In genomic region chr11:105952111-105952510, GRCm38 (mm10) we compare ENCODE assay signal across 33 mouse cellular contexts. TPM values are rescaled to one million over a fixed set of nuclear protein-coding genes. Genes with fewer than 3 reads are reported as not detected.
DNase-seq lines count a peak whose midpoint lies in the region; ATAC-seq and TF ChIP-seq lines count a peak whose summit lies in the region.
"Had no signal": no experiment of that assay in that cellular context is flagged by ENCODE, and none has a peak within 500 bp of the region (broad histone marks: within the 10 kb centered on the region; RNA-seq: fewer than 3 reads in every experiment).

No protein-coding gene starts in this region.

- no peaks in the 10 kb centered on the region for H3K27me3 ChIP-seq in embryonic facial prominence, embryonic 13.5 days
- 0 out of 2 replicates have a peak, but pooled peaks cover 3% of the 10 kb centered on the region for H3K27me3 ChIP-seq in embryonic facial prominence, embryonic 10.5 days (replicated peaks; ENCODE audit: low read depth, poor library complexity, severe bottlenecking)
- H3K27me3 ChIP-seq in kidney, adult 2 months (replicated peaks; ENCODE audit: control insufficient read depth, insufficient read depth, low read length): no peaks in the 10 kb centered on the region
- no peaks in the 10 kb centered on the region for H3K27me3 ChIP-seq in kidney, postnatal 0 days (ENCODE audit: insufficient read depth, low read length)
- no peaks in the 10 kb centered on the region for H3K27me3 ChIP-seq in limb, embryonic 15.5 days
- no peaks in the 10 kb centered on the region for H3K27me3 ChIP-seq in hindbrain, embryonic 10.5 days (ENCODE audit: insufficient read depth, poor library complexity, severe bottlenecking)
- H3K27me3 ChIP-seq: midbrain, embryonic 13.5 days had no signal

- TF ChIP-seq POLR2A in kidney, adult 2 months (IDR thresholded peaks at IDR 0.05; ENCODE audit: low read depth, low read length): no peak

- WGBS in embryonic facial prominence, embryonic 13.5 days: 82% methylated on average over 9 of the region's 9 CpGs
- 87% methylated on average over 9 of the region's 9 CpGs for WGBS in embryonic facial prominence, embryonic 10.5 days
- 59% methylated on average over 9 of the region's 9 CpGs for WGBS in kidney, adult 2 months
- 87% methylated on average over 9 of the region's 9 CpGs for WGBS in kidney, postnatal 0 days
- WGBS in limb, embryonic 15.5 days: 87% methylated on average over 9 of the region's 9 CpGs
- 85% methylated on average over 9 of the region's 9 CpGs for WGBS in hindbrain, embryonic 10.5 days

- no peaks in the 10 kb centered on the region for H3K9me3 ChIP-seq in embryonic facial prominence, embryonic 13.5 days
- no peaks in the 10 kb centered on the region for H3K9me3 ChIP-seq in embryonic facial prominence, embryonic 10.5 days
- H3K9me3 ChIP-seq in kidney, postnatal 0 days (replicated peaks; ENCODE audit: low read length): no peaks in the 10 kb centered on the region
- H3K9me3 ChIP-seq in limb, embryonic 15.5 days: no peaks in the 10 kb centered on the region
- H3K9me3 ChIP-seq in hindbrain, embryonic 10.5 days: no peaks in the 10 kb centered on the region
- H3K9me3 ChIP-seq: midbrain, embryonic 13.5 days had no signal

- TF ChIP-seq CTCF in kidney, adult 2 months (conservative IDR thresholded peaks at IDR 0.05; ENCODE audit: insufficient read depth, insufficient read length, low read depth, low read length): no peak
- TF ChIP-seq CTCF in kidney, postnatal 0 days (IDR thresholded peaks at IDR 0.05; ENCODE audit: low read depth): no peak

- H3K4me2 ChIP-seq in embryonic facial prominence, embryonic 13.5 days: no peak overlapping the region
- H3K4me2 ChIP-seq in kidney, postnatal 0 days (ENCODE audit: low read length): no peak overlapping the region
- H3K4me2 ChIP-seq in limb, embryonic 15.5 days: no peak overlapping the region
- H3K4me2 ChIP-seq: liver, embryonic 11.5 days; midbrain, embryonic 13.5 days had no signal

- H3K27ac ChIP-seq in embryonic facial prominence, embryonic 13.5 days: 0 out of 2 replicates have a peak overlapping the region, but pooled peaks have one; percentile 12
- H3K27ac ChIP-seq in embryonic facial prominence, embryonic 10.5 days (replicated peaks): no peak overlapping the region
- peak overlapping the region; percentile 60 for H3K27ac ChIP-seq in kidney, adult 2 months (ENCODE audit: insufficient read depth, low read depth, low read length)
- peak overlapping the region; percentile 72 for H3K27ac ChIP-seq in kidney, postnatal 0 days
- H3K27ac ChIP-seq in limb, embryonic 15.5 days: no peak overlapping the region
- H3K27ac ChIP-seq in hindbrain, embryonic 10.5 days: no peak overlapping the region
- H3K27ac ChIP-seq: layer of hippocampus, adult 2 months; macrophage; midbrain, embryonic 13.5 days had no signal

- peaks cover 17% of the 10 kb centered on the region for H3K4me1 ChIP-seq in embryonic facial prominence, embryonic 13.5 days
- peaks cover 26% of the 10 kb centered on the region for H3K4me1 ChIP-seq in embryonic facial prominence, embryonic 10.5 days
- H3K4me1 ChIP-seq in kidney, adult 2 months (ENCODE audit: control insufficient read depth, insufficient read depth, low read length): peaks cover 14% of the 10 kb centered on the region; the same call in 1 of the 2 replicates
- 0 out of 2 replicates have a peak, but pooled peaks cover 3% of the 10 kb centered on the region for H3K4me1 ChIP-seq in kidney, postnatal 0 days (replicated peaks; ENCODE audit: insufficient read depth, low read length)
- H3K4me1 ChIP-seq in limb, embryonic 15.5 days: peaks cover 16% of the 10 kb centered on the region; the same call in 1 of the 2 replicates
- peaks cover 37% of the 10 kb centered on the region for H3K4me1 ChIP-seq in hindbrain, embryonic 10.5 days (replicated peaks)
- H3K4me1 ChIP-seq: midbrain, embryonic 13.5 days had no signal

- H3K9ac ChIP-seq in embryonic facial prominence, embryonic 13.5 days: no peak overlapping the region
- no peak overlapping the region for H3K9ac ChIP-seq in kidney, postnatal 0 days (ENCODE audit: low read depth, low read length)
- no peak overlapping the region for H3K9ac ChIP-seq in limb, embryonic 15.5 days
- H3K9ac ChIP-seq: midbrain, embryonic 13.5 days had no signal

- no peak overlapping the region for H3K4me3 ChIP-seq in embryonic facial prominence, embryonic 13.5 days
- no peak overlapping the region for H3K4me3 ChIP-seq in embryonic facial prominence, embryonic 10.5 days
- no peak overlapping the region for H3K4me3 ChIP-seq in kidney, adult 2 months (ENCODE audit: insufficient read depth, low read depth, low read length)
- H3K4me3 ChIP-seq in kidney, postnatal 0 days (replicated peaks; ENCODE audit: low read depth, low read length): no peak overlapping the region
- no peak overlapping the region for H3K4me3 ChIP-seq in limb, embryonic 15.5 days
- H3K4me3 ChIP-seq in hindbrain, embryonic 10.5 days: no peak overlapping the region
- H3K4me3 ChIP-seq: layer of hippocampus, adult 2 months; midbrain, embryonic 13.5 days had no signal

- no peaks in the 10 kb centered on the region for H3K36me3 ChIP-seq in embryonic facial prominence, embryonic 13.5 days
- H3K36me3 ChIP-seq in embryonic facial prominence, embryonic 10.5 days (replicated peaks): no peaks in the 10 kb centered on the region
- no peaks in the 10 kb centered on the region for H3K36me3 ChIP-seq in kidney, adult 2 months (ENCODE audit: control insufficient read depth, insufficient read depth, low read length)
- no peaks in the 10 kb centered on the region for H3K36me3 ChIP-seq in kidney, postnatal 0 days (ENCODE audit: insufficient read depth, low read length)
- no peaks in the 10 kb centered on the region for H3K36me3 ChIP-seq in limb, embryonic 15.5 days
- H3K36me3 ChIP-seq in hindbrain, embryonic 10.5 days: no peaks in the 10 kb centered on the region
- H3K36me3 ChIP-seq: midbrain, embryonic 13.5 days had no signal

- DNase-seq in embryonic facial prominence, embryonic 10.5 days (ENCODE audit: low spot score): no peak
- DNase-seq in kidney, adult 2 months: peak; percentile 68
- DNase-seq in kidney, postnatal 0 days (ENCODE audit: low spot score): no peak
- no peak for DNase-seq in lung, postnatal 4 days
- no peak for DNase-seq in hindbrain, embryonic 10.5 days (ENCODE audit: low spot score)
- DNase-seq in spleen, postnatal 14 days (ENCODE audit: low spot score in 2 of 2): no peak
- DNase-seq: adrenal gland, adult 2 months; adrenal gland, postnatal 36 days; cerebellum, adult 18-20 months; cerebellum, postnatal 25 days; gastrocnemius, postnatal 14 days; heart, postnatal 14 days; retina, postnatal 1 day; right cerebral cortex, postnatal 14 days; thymus, postnatal 36 days had no signal

- no peak for ATAC-seq in embryonic facial prominence, embryonic 13.5 days (ENCODE audit: insufficient number of reproducible peaks, insufficient read depth, low FRiP score, low TSS enrichment, low read depth)
- peak; percentile 34; the same call in 1 of the 2 replicates for ATAC-seq in kidney, postnatal 0 days (replicated peaks; ENCODE audit: low FRiP score, low read depth)
- peak; percentile 21; the same call in 1 of the 2 replicates for ATAC-seq in limb, embryonic 15.5 days (ENCODE audit: insufficient number of reproducible peaks, low FRiP score, low TSS enrichment, low read depth)
- ATAC-seq: activated CD4-positive, CD25-positive, alpha-beta regulatory T cell, adult 4 months; forebrain, embryonic 14.5 days; hindbrain, embryonic 16.5 days; midbrain, embryonic 13.5 days had no signal

RNA-seq across cellular contexts. Expression of gene Cyb561, which starts 1.0 kb away (rescaled TPM):
- polyA plus RNA-seq in embryonic facial prominence, embryonic 13.5 days (2015; fragmentation: Nextera tagmentation; extraction: Ambion mirVana): 15.5 and 16.1 TPM in 2 replicates
- 13.2 and 14.0 TPM in 2 replicates for polyA plus RNA-seq in embryonic facial prominence, embryonic 10.5 days (2016; fragmentation: Nextera tagmentation; extraction: Ambion mirVana)
- polyA plus RNA-seq in kidney, adult 2 months (2012; rRNA removed): 31.1 and 32.2 TPM in 2 replicates
- 34.0 and 35.2 TPM in 2 replicates for polyA plus RNA-seq in kidney, postnatal 0 days (2015; fragmentation: Nextera tagmentation; extraction: Ambion mirVana)
- 24.0 and 25.7 TPM in 2 replicates for polyA plus RNA-seq in limb, embryonic 15.5 days (2015; fragmentation: Nextera tagmentation; extraction: Ambion mirVana)
- 20.0 and 23.6 TPM in 2 replicates for polyA plus RNA-seq in hindbrain, embryonic 10.5 days (2016; fragmentation: Nextera tagmentation; extraction: Ambion mirVana)
- polyA plus RNA-seq: macrophage had no signal

RNA-seq across cellular contexts. Expression of gene Ace, which starts 15.6 kb away (rescaled TPM):
- polyA plus RNA-seq in embryonic facial prominence, embryonic 13.5 days (2015; fragmentation: Nextera tagmentation; extraction: Ambion mirVana): 0.65 and 0.94 TPM in 2 replicates
- 0.45 and 0.50 TPM in 2 replicates for polyA plus RNA-seq in embryonic facial prominence, embryonic 10.5 days (2016; fragmentation: Nextera tagmentation; extraction: Ambion mirVana)
- polyA plus RNA-seq in kidney, adult 2 months (2012; rRNA removed): 68.0 and 132 TPM in 2 replicates
- polyA plus RNA-seq in kidney, postnatal 0 days (2015; fragmentation: Nextera tagmentation; extraction: Ambion mirVana): 24.4 and 26.0 TPM in 2 replicates
- 1.0 and 1.8 TPM in 2 replicates for polyA plus RNA-seq in limb, embryonic 15.5 days (2015; fragmentation: Nextera tagmentation; extraction: Ambion mirVana)
- polyA plus RNA-seq in hindbrain, embryonic 10.5 days (2016; fragmentation: Nextera tagmentation; extraction: Ambion mirVana): 1.3 TPM in 2 replicates

RNA-seq across cellular contexts. Expression of gene Ace3, which starts 42.4 kb away (rescaled TPM):
- not detected in 2 replicates for polyA plus RNA-seq in embryonic facial prominence, embryonic 13.5 days (2015; fragmentation: Nextera tagmentation; extraction: Ambion mirVana)
- polyA plus RNA-seq in embryonic facial prominence, embryonic 10.5 days (2016; fragmentation: Nextera tagmentation; extraction: Ambion mirVana): not detected in 2 replicates
- polyA plus RNA-seq in kidney, adult 2 months (2012; rRNA removed): 0.06 and 0.07 TPM in 2 replicates
- polyA plus RNA-seq in kidney, postnatal 0 days (2015; fragmentation: Nextera tagmentation; extraction: Ambion mirVana): 0.06 TPM in 1 of 2 replicates, not detected in the other
- not detected in 2 replicates for polyA plus RNA-seq in limb, embryonic 15.5 days (2015; fragmentation: Nextera tagmentation; extraction: Ambion mirVana)
- not detected in 2 replicates for polyA plus RNA-seq in hindbrain, embryonic 10.5 days (2016; fragmentation: Nextera tagmentation; extraction: Ambion mirVana)
- polyA plus RNA-seq: activated CD4-positive, CD25-positive, alpha-beta regulatory T cell, adult 4 months; adrenal gland, adult 2 months; brain, embryonic 14.5 days; C2C12; embryonic facial prominence, embryonic 11.5 days; forebrain, embryonic 14.5 days; heart, embryonic 14.5 days; hindbrain, embryonic 11.5 days; hindbrain, embryonic 16.5 days; limb, embryonic 11.5 days; liver, embryonic 11.5 days; liver, embryonic 16.5 days; macrophage; midbrain, embryonic 13.5 days; neural tube, embryonic 14.5 days; stomach, embryonic 16.5 days had no signal

RNA-seq across cellular contexts. Expression of gene Kcnh6, which starts 55.8 kb away (rescaled TPM):
- 0.31 and 0.70 TPM in 2 replicates for polyA plus RNA-seq in embryonic facial prominence, embryonic 13.5 days (2015; fragmentation: Nextera tagmentation; extraction: Ambion mirVana)
- 0.30 and 0.48 TPM in 2 replicates for polyA plus RNA-seq in embryonic facial prominence, embryonic 10.5 days (2016; fragmentation: Nextera tagmentation; extraction: Ambion mirVana)
- polyA plus RNA-seq in kidney, adult 2 months (2012; rRNA removed): 0.04 and 0.06 TPM in 2 replicates
- 0.05 and 0.10 TPM in 2 replicates for polyA plus RNA-seq in kidney, postnatal 0 days (2015; fragmentation: Nextera tagmentation; extraction: Ambion mirVana)
- 0.24 and 0.26 TPM in 2 replicates for polyA plus RNA-seq in limb, embryonic 15.5 days (2015; fragmentation: Nextera tagmentation; extraction: Ambion mirVana)
- polyA plus RNA-seq in hindbrain, embryonic 10.5 days (2016; fragmentation: Nextera tagmentation; extraction: Ambion mirVana): 0.52 and 0.61 TPM in 2 replicates
- polyA plus RNA-seq: activated CD4-positive, CD25-positive, alpha-beta regulatory T cell, adult 4 months; C2C12; macrophage had no signal

Comparison
In these comparisons a context has a peak if more than half of its experiments do, and no peak if none do; other contexts are left out.
1. H3K27ac ChIP-seq: peak in embryonic facial prominence, embryonic 13.5 days (single experiment), kidney, adult 2 months (single experiment) and kidney, postnatal 0 days (single experiment); none in embryonic facial prominence, embryonic 10.5 days (single experiment), limb, embryonic 15.5 days (single experiment) and hindbrain, embryonic 10.5 days (single experiment).